35 mouse cellular contexts compared by ENCODE assay signal in genomic region chr5:104024193-104024592, GRCm38 (mm10). TPM values are rescaled to one million over a fixed set of nuclear protein-coding genes. Genes with fewer than 3 reads are reported as not detected.
"Had no signal": no experiment of that assay in that cellular context is flagged by ENCODE, and none has a peak within 500 bp of the region (broad histone marks: within the 10 kb centered on the region; RNA-seq: fewer than 3 reads in every experiment).

No protein-coding gene starts in this region.

RNA-seq across cellular contexts. Expression of gene Hsd17b13, which starts 47.0 kb away (rescaled TPM):
- total RNA-seq: gastrocnemius, adult 8-10 months; gastrocnemius, postnatal 14 days; gastrocnemius, postnatal 36 days; heart, adult 18-20 months; heart, adult 8-10 months; heart, postnatal 10 days; heart, postnatal 25 days; layer of hippocampus, adult 18-20 months; layer of hippocampus, adult 8-10 months; layer of hippocampus, postnatal 14 days; layer of hippocampus, postnatal 36 days; left cerebral cortex, postnatal 4 days had no signal
- polyA plus RNA-seq: heart, embryonic 10.5 days; heart, embryonic 12.5 days; heart, embryonic 14.5 days; hindbrain, embryonic 10.5 days; hindbrain, embryonic 12.5 days; hindbrain, embryonic 14.5 days; hindbrain, embryonic 16.5 days; inflammation-experienced regulatory T-cells, adult 6 months; limb, embryonic 11.5 days; limb, embryonic 13.5 days had no signal

RNA-seq across cellular contexts. Expression of gene Gm17660, which starts 53.2 kb away (rescaled TPM):
- total RNA-seq: gastrocnemius, adult 18-20 months; gastrocnemius, adult 8-10 months; gastrocnemius, postnatal 14 days; heart, adult 18-20 months; heart, adult 8-10 months; heart, postnatal 10 days; heart, postnatal 25 days; heart, postnatal 4 days; layer of hippocampus, adult 18-20 months; layer of hippocampus, postnatal 14 days; layer of hippocampus, postnatal 36 days; left cerebral cortex, adult 18-20 months; left cerebral cortex, adult 8-10 months; left cerebral cortex, postnatal 10 days; left cerebral cortex, postnatal 25 days; left cerebral cortex, postnatal 4 days; liver, adult 2 months had no signal
- polyA plus RNA-seq: gonadal fat pad, adult 2 months; heart, embryonic 10.5 days; heart, embryonic 12.5 days; heart, embryonic 14.5 days; heart, embryonic 16.5 days; hindbrain, embryonic 10.5 days; hindbrain, embryonic 12.5 days; hindbrain, embryonic 14.5 days; inflammation-experienced regulatory T-cells, adult 6 months; intestine, embryonic 15.5 days; kidney, postnatal 0 days; large intestine, adult 2 months; limb, embryonic 11.5 days; limb, embryonic 13.5 days; limb, embryonic 15.5 days; liver, adult 2 months had no signal
